Mouse (Mus musculus): ENCODE results near the gene Osr1.

- no peak for TF ChIP-seq POLR2A (IDR thresholded peaks at IDR 0.05; ENCODE audit: borderline replicate concordance, low read depth, low read length)
- TF ChIP-seq CTCF (IDR thresholded peaks at IDR 0.05; ENCODE audit: low read depth, low read length): no peak
Observed at GRCm38 (mm10) chr12:9585085-9585453, 15.2 kb downstream of the Osr1 start.
